Comparison of ENCODE assay signal across 21 mouse cellular contexts in genomic region chr15:51730106-51730505, GRCm38 (mm10).
DNase-seq lines count a peak whose midpoint lies in the region; ATAC-seq and TF ChIP-seq lines count a peak whose summit lies in the region.
"Had no signal": no experiment of that assay in that cellular context is flagged by ENCODE, and none has a peak within 500 bp of the region (broad histone marks: within the 10 kb centered on the region; RNA-seq: fewer than 3 reads in every experiment).

No protein-coding gene starts in this region.

- H3K4me1 ChIP-seq in CH12.LX (ENCODE audit: control insufficient read depth in 1 of 2, insufficient read depth in 2 of 2): peaks cover 7 to 41% of the 10 kb centered on the region in 2 experiments
- no peaks in the 10 kb centered on the region for H3K4me1 ChIP-seq in forebrain, embryonic 14.5 days (ENCODE audit: control insufficient read depth, insufficient read depth, low read length)
- H3K4me1 ChIP-seq: embryonic facial prominence, embryonic 12.5 days had no signal

- no peak for ATAC-seq in forebrain, embryonic 14.5 days
- ATAC-seq: forebrain, embryonic 16.5 days; intestine, postnatal 0 days had no signal

- no peak for TF ChIP-seq EP300 in CH12.LX (IDR thresholded peaks at IDR 0.05; ENCODE audit: low read length)

- no peak for TF ChIP-seq CTCF in CH12.LX (conservative IDR thresholded peaks at IDR 0.05 in 1 of 2, IDR thresholded peaks at IDR 0.05 in 1 of 2; ENCODE audit: low read depth in 2 of 2, low read length in 2 of 2)

- dilution Hi-C loops in CH12.LX (cut with MboI; ENCODE audit: extremely low pct_ligation_motif_present, extremely low pct_unique_long_range_greater_than_20kb, low sequenced_read_pairs): no loop called here

- in situ Hi-C loops in CH12.LX (cut with MboI; ENCODE audit: low pct_ligation_motif_present, low pct_unique_long_range_greater_than_20kb, low sequenced_read_pairs): no loop called here

- no peak overlapping the region for H3K27ac ChIP-seq in CH12.LX (ENCODE audit: insufficient read depth, low read depth)
- H3K27ac ChIP-seq in forebrain, embryonic 14.5 days (ENCODE audit: low read depth, low read length): no peak overlapping the region
- H3K27ac ChIP-seq: embryonic facial prominence, embryonic 12.5 days; heart, embryonic 10.5 days; heart, embryonic 13.5 days; hindbrain, embryonic 14.5 days; hindbrain, postnatal 0 days had no signal

- peaks cover 4% of the 10 kb centered on the region for H3K9me3 ChIP-seq in CH12.LX (replicated peaks; ENCODE audit: low read length)
- H3K9me3 ChIP-seq in forebrain, embryonic 14.5 days (replicated peaks; ENCODE audit: control insufficient read depth, low read length): no peaks in the 10 kb centered on the region
- H3K9me3 ChIP-seq: embryonic facial prominence, embryonic 12.5 days; embryonic facial prominence, embryonic 15.5 days; heart, embryonic 10.5 days had no signal

- no peak for TF ChIP-seq RAD21 in CH12.LX (IDR thresholded peaks at IDR 0.05; ENCODE audit: low read depth, low read length)

- peak; percentile 33; the same call in 1 of the 2 replicates for TF ChIP-seq POLR2A in CH12.LX (IDR thresholded peaks at IDR 0.05; ENCODE audit: low read depth, low read length)

- no peaks in the 10 kb centered on the region for H3K79me2 ChIP-seq in CH12.LX (replicated peaks; ENCODE audit: control insufficient read depth, extremely low read depth, insufficient read depth, poor library complexity, severe bottlenecking)

- WGBS in forebrain, embryonic 14.5 days: 82% methylated on average over 10 of the region's 10 CpGs

- no peak overlapping the region for H3K9ac ChIP-seq in CH12.LX (ENCODE audit: insufficient read depth, low read depth)
- no peak overlapping the region for H3K9ac ChIP-seq in forebrain, embryonic 14.5 days (ENCODE audit: low read length)
- H3K9ac ChIP-seq: embryonic facial prominence, embryonic 12.5 days; embryonic facial prominence, embryonic 15.5 days; heart, embryonic 13.5 days; hindbrain, embryonic 14.5 days had no signal

- DNase-seq in 3T3-L1 (ENCODE audit: low read depth, low spot score): peak; percentile 47
- peak; percentile 92 for DNase-seq in CH12.LX (ENCODE audit: extremely low read depth)
- DNase-seq in R1 (ENCODE audit: low read depth, low spot score): peak; percentile 60
- peak; percentile 15 for DNase-seq in induced T-regulatory cell, adult 2 months (ENCODE audit: low read depth)
- no peak for DNase-seq in embryo, embryonic 10 days (ENCODE audit: low spot score)
- no peak for DNase-seq in heart, adult 11 months
- no peak for DNase-seq in forebrain, embryonic 14.5 days (ENCODE audit: low spot score)
- DNase-seq: cerebellum, adult 18-20 months; cerebellum, adult 9-10 months; heart, adult 2 months; heart, postnatal 14 days; heart, postnatal 4 days; kidney, adult 2 months had no signal

- peak overlapping the region; percentile 58 for H3K4me2 ChIP-seq in CH12.LX (ENCODE audit: insufficient read depth, low read depth, poor library complexity, severe bottlenecking)
- H3K4me2 ChIP-seq in forebrain, embryonic 14.5 days (ENCODE audit: low read length): no peak overlapping the region
- H3K4me2 ChIP-seq: embryonic facial prominence, embryonic 12.5 days; embryonic facial prominence, embryonic 15.5 days; heart, embryonic 13.5 days; hindbrain, embryonic 14.5 days had no signal

- H3K4me3 ChIP-seq in CH12.LX (replicated peaks in 1 of 3; ENCODE audit: low read depth in 2 of 3, low read length in 2 of 3, poor library complexity in 1 of 3): peak overlapping the region in 1 of 3 experiments; percentile 33
- no peak overlapping the region for H3K4me3 ChIP-seq in forebrain, embryonic 14.5 days (ENCODE audit: low read depth, low read length)
- H3K4me3 ChIP-seq: embryonic facial prominence, embryonic 12.5 days; embryonic facial prominence, embryonic 15.5 days; heart, adult 2 months; heart, embryonic 10.5 days; heart, embryonic 13.5 days had no signal

- H3K36me3 ChIP-seq in CH12.LX (replicated peaks in 1 of 2; ENCODE audit: control insufficient read depth in 1 of 2, insufficient read depth in 1 of 2, low read length in 1 of 2): no peaks in the 10 kb centered on the region
- no peaks in the 10 kb centered on the region for H3K36me3 ChIP-seq in forebrain, embryonic 14.5 days (ENCODE audit: control insufficient read depth, insufficient read depth, low read length)
- H3K36me3 ChIP-seq: embryonic facial prominence, embryonic 12.5 days; embryonic facial prominence, embryonic 15.5 days; heart, embryonic 10.5 days; heart, embryonic 13.5 days had no signal

- H3K27me3 ChIP-seq in CH12.LX (replicated peaks): no peaks in the 10 kb centered on the region
- H3K27me3 ChIP-seq in forebrain, embryonic 14.5 days (replicated peaks; ENCODE audit: control insufficient read depth, insufficient read depth, low read length): no peaks in the 10 kb centered on the region
- H3K27me3 ChIP-seq: embryonic facial prominence, embryonic 12.5 days; embryonic facial prominence, embryonic 15.5 days; heart, embryonic 13.5 days had no signal

TF ChIP-seq in CH12.LX, 34 proteins besides CTCF, POLR2A, EP300 and RAD21:
- TF ChIP-seq TCF12 (IDR thresholded peaks at IDR 0.05; ENCODE audit: low read depth, low read length): no peak
- no peak for TF ChIP-seq SMC3 (IDR thresholded peaks at IDR 0.05; ENCODE audit: low read depth, low read length)
- no peak for TF ChIP-seq NELFE (IDR thresholded peaks at IDR 0.05; ENCODE audit: low read depth, low read length)
- TF ChIP-seq ETS1 (conservative IDR thresholded peaks at IDR 0.05; ENCODE audit: low read depth, low read length): 0 out of 2 replicates have a peak, but pooled peaks have one; percentile 26
- peak; percentile 61 for TF ChIP-seq ELF1 (IDR thresholded peaks at IDR 0.05; ENCODE audit: low read depth, low read length)
- peak; percentile 45; the same call in 1 of the 2 replicates for TF ChIP-seq SIN3A (IDR thresholded peaks at IDR 0.05; ENCODE audit: low read length)
- no peak for TF ChIP-seq MXI1 (IDR thresholded peaks at IDR 0.05; ENCODE audit: low read depth, low read length)
- TF ChIP-seq E2F4 (IDR thresholded peaks at IDR 0.05; ENCODE audit: insufficient replicate concordance, low read depth, low read length): no peak
- TF ChIP-seq BHLHE40 (IDR thresholded peaks at IDR 0.05; ENCODE audit: low read depth, low read length): 0 out of 2 replicates have a peak, but pooled peaks have one; percentile 24
- TF ChIP-seq MAX (IDR thresholded peaks at IDR 0.05; ENCODE audit: low read length): peak; percentile 41; the same call in 1 of the 2 replicates
TF ChIP-seq in CH12.LX: peak in this region for 5.

Comparison
In these comparisons a context has a peak if more than half of its experiments do, and no peak if none do; other contexts are left out.
1. DNase-seq: peak in 3T3-L1 (single experiment), CH12.LX (single experiment), R1 (single experiment) and induced T-regulatory cell, adult 2 months (single experiment); none in embryo, embryonic 10 days (single experiment), heart, adult 11 months (single experiment) and forebrain, embryonic 14.5 days (single experiment).